Mouse (Mus musculus): ENCODE measurements around the gene Cdkn2d. TPM values are rescaled to one million over a fixed set of nuclear protein-coding genes. Genes with fewer than 3 reads are reported as not detected.

Cdkn2d gene
- polyA plus RNA-seq, 1 experiment from 2014 or later: 34.9 TPM

- H3K27me3 ChIP-seq (replicated peaks; ENCODE audit: insufficient read depth, low read length): no peaks in the 10 kb centered on the region
- ATAC-seq: peak; percentile 87
- TF ChIP-seq CTCF (IDR thresholded peaks at IDR 0.05) (peak; percentile 98), EP300 (IDR thresholded peaks at IDR 0.05) (no peak)
- 8% methylated on average over 11 of the region's 11 CpGs for WGBS
- H3K4me2 ChIP-seq (replicated peaks; ENCODE audit: low read depth, low read length): no peak overlapping the region
- H3K4me1 ChIP-seq (ENCODE audit: insufficient read depth, low read depth, low read length): no peaks in the 10 kb centered on the region
- no peak overlapping the region for H3K9ac ChIP-seq (replicated peaks; ENCODE audit: low read depth)
- H3K9me3 ChIP-seq (ENCODE audit: low read length): no peaks in the 10 kb centered on the region
- no peak overlapping the region for H3K27ac ChIP-seq (ENCODE audit: low read length)
- peak; percentile 91 for DNase-seq (ENCODE audit: low spot score)
- no peak overlapping the region for H3K4me3 ChIP-seq (ENCODE audit: low read depth, low read length)
- H3K36me3 ChIP-seq (ENCODE audit: insufficient read depth, low read length): no peaks in the 10 kb centered on the region
Observed at GRCm38 (mm10) chr9:21313394-21313793, 22.2 kb upstream of the Cdkn2d start.

- no peaks in the 10 kb centered on the region for H3K4me1 ChIP-seq (ENCODE audit: insufficient read depth, low read depth, low read length)
- 10% methylated on average over 28 of the region's 35 CpGs for whole genome bisulfite sequencing
- DNase-seq (ENCODE audit: low spot score): peak; percentile 83
Observed at GRCm38 (mm10) chr9:21312134-21312533, 20.9 kb upstream of the Cdkn2d start, which contains the start of gene Ap1m2. Gene Ap1m2 (minus strand): TSS chr9:21312337.

GRCm38 (mm10) chr9:21311695-21312094 lies 20.5 kb upstream of the Cdkn2d start:
- peak overlapping the region; percentile 52 for H3K27ac ChIP-seq (ENCODE audit: low read length)
- no peaks in the 10 kb centered on the region for H3K4me1 ChIP-seq (ENCODE audit: insufficient read depth, low read depth, low read length)
- WGBS: 25% methylated on average over 7 of the region's 7 CpGs
- DNase-seq (ENCODE audit: low spot score): no peak
- TF ChIP-seq CTCF (IDR thresholded peaks at IDR 0.05) (no peak), EP300 (IDR thresholded peaks at IDR 0.05) (no peak)
- H3K4me2 ChIP-seq (replicated peaks; ENCODE audit: low read depth, low read length): peak overlapping the region; percentile 42
- H3K27me3 ChIP-seq (replicated peaks; ENCODE audit: insufficient read depth, low read length): no peaks in the 10 kb centered on the region
- no peaks in the 10 kb centered on the region for H3K9me3 ChIP-seq (ENCODE audit: low read length)
- H3K36me3 ChIP-seq (ENCODE audit: insufficient read depth, low read length): no peaks in the 10 kb centered on the region
- peak overlapping the region; percentile 36 for H3K4me3 ChIP-seq (ENCODE audit: low read depth, low read length)
- no peak for ATAC-seq
- H3K9ac ChIP-seq (replicated peaks; ENCODE audit: low read depth): no peak overlapping the region; the same call in 1 of the 2 replicates

More at GRCm38 (mm10) chr9:21312134-21312533, 20.9 kb upstream of the Cdkn2d start, which contains the start of gene Ap1m2:
- no peaks in the 10 kb centered on the region for H3K9me3 ChIP-seq (ENCODE audit: low read length)
- peak within 1 kb of the TSS; percentile 36 for H3K4me3 ChIP-seq (ENCODE audit: low read depth, low read length)
- H3K27ac ChIP-seq (ENCODE audit: low read length): peak within 1 kb of the TSS; percentile 52
- H3K27me3 ChIP-seq (replicated peaks; ENCODE audit: insufficient read depth, low read length): no peaks in the 10 kb centered on the region
- H3K36me3 ChIP-seq (ENCODE audit: insufficient read depth, low read length): no peaks in the 10 kb centered on the region
- H3K4me2 ChIP-seq (replicated peaks; ENCODE audit: low read depth, low read length): peak within 1 kb of the TSS; percentile 42
- H3K9ac ChIP-seq (replicated peaks; ENCODE audit: low read depth): no peak within 1 kb of the TSS; the same call in 1 of the 2 replicates
- no peak for TF ChIP-seq EP300 (IDR thresholded peaks at IDR 0.05)
- TF ChIP-seq CTCF (IDR thresholded peaks at IDR 0.05): peak; percentile 58
- ATAC-seq: peak; percentile 71

- TF ChIP-seq EP300 (IDR thresholded peaks at IDR 0.05) (no peak), CTCF (IDR thresholded peaks at IDR 0.05) (no peak)
- no peak overlapping the region for H3K4me3 ChIP-seq (ENCODE audit: low read depth, low read length)
- H3K4me2 ChIP-seq (replicated peaks; ENCODE audit: low read depth, low read length): no peak overlapping the region
- no peaks in the 10 kb centered on the region for H3K27me3 ChIP-seq (replicated peaks; ENCODE audit: insufficient read depth, low read length)
- H3K4me1 ChIP-seq (ENCODE audit: insufficient read depth, low read depth, low read length): no peaks in the 10 kb centered on the region
- no peak for ATAC-seq
- no peaks in the 10 kb centered on the region for H3K36me3 ChIP-seq (ENCODE audit: insufficient read depth, low read length)
- no peaks in the 10 kb centered on the region for H3K9me3 ChIP-seq (ENCODE audit: low read length)
- H3K27ac ChIP-seq (ENCODE audit: low read length): no peak overlapping the region
- no peak overlapping the region for H3K9ac ChIP-seq (replicated peaks; ENCODE audit: low read depth)
- WGBS: 64% methylated on average over 15 of the region's 15 CpGs
- DNase-seq (ENCODE audit: low spot score): no peak
Observed at GRCm38 (mm10) chr9:21309150-21309741, 18.0 kb upstream of the Cdkn2d start.

GRCm38 (mm10) chr9:21305065-21305464 lies 13.9 kb upstream of the Cdkn2d start:
- DNase-seq (ENCODE audit: low spot score): no peak
- 77% methylated on average over 7 of the region's 7 CpGs for WGBS

GRCm38 (mm10) chr9:21299014-21299413 lies 7.8 kb upstream of the Cdkn2d start:
- H3K4me2 ChIP-seq (replicated peaks; ENCODE audit: low read depth, low read length): no peak overlapping the region
- no peaks in the 10 kb centered on the region for H3K27me3 ChIP-seq (replicated peaks; ENCODE audit: insufficient read depth, low read length)
- no peaks in the 10 kb centered on the region for H3K9me3 ChIP-seq (ENCODE audit: low read length)
- no peak overlapping the region for H3K4me3 ChIP-seq (ENCODE audit: low read depth, low read length)
- WGBS: 80% methylated on average over 10 of the region's 10 CpGs
- H3K36me3 ChIP-seq (ENCODE audit: insufficient read depth, low read length): no peaks in the 10 kb centered on the region
- ATAC-seq (no peak), DNase-seq (ENCODE audit: low spot score) (no peak)
- TF ChIP-seq EP300 (IDR thresholded peaks at IDR 0.05) (no peak), CTCF (IDR thresholded peaks at IDR 0.05) (no peak)
- no peaks in the 10 kb centered on the region for H3K4me1 ChIP-seq (ENCODE audit: insufficient read depth, low read depth, low read length)
- H3K27ac ChIP-seq (ENCODE audit: low read length): no peak overlapping the region
- no peak overlapping the region for H3K9ac ChIP-seq (replicated peaks; ENCODE audit: low read depth)

More at GRCm38 (mm10) chr9:21305065-21305464, 13.9 kb upstream of the Cdkn2d start:
- Histone ChIP-seq H3K27ac (ENCODE audit: low read length) (no peak overlapping the region), H3K4me2 (replicated peaks; ENCODE audit: low read depth, low read length) (no peak overlapping the region), H3K27me3 (replicated peaks; ENCODE audit: insufficient read depth, low read length) (no peaks in the 10 kb centered on the region), H3K9ac (replicated peaks; ENCODE audit: low read depth) (no peak overlapping the region), H3K4me3 (ENCODE audit: low read depth, low read length) (no peak overlapping the region), H3K36me3 (ENCODE audit: insufficient read depth, low read length) (no peaks in the 10 kb centered on the region), H3K4me1 (ENCODE audit: insufficient read depth, low read depth, low read length) (no peaks in the 10 kb centered on the region), H3K9me3 (ENCODE audit: low read length) (no peaks in the 10 kb centered on the region)
- ATAC-seq: no peak
- no peak for TF ChIP-seq CTCF (IDR thresholded peaks at IDR 0.05)
- no peak for TF ChIP-seq EP300 (IDR thresholded peaks at IDR 0.05)

Measured in lung, postnatal 0 days (tissue).